Mouse (Mus musculus) embryonic fibroblast, embryonic 13.5 days (primary cell): ENCODE measurements around the gene Eed.

Experiments
- CTCF ChIP-seq: IDR thresholded peaks from 2 replicates; pipeline ENCODE4 v1.5.1; 2011; ENCODE audit warnings: mild to moderate bottlenecking, control low read depth, low read length, moderate library complexity, borderline replicate concordance; ENCODE audit not compliant: insufficient read depth
- POLR2A ChIP-seq: IDR thresholded peaks from 2 replicates; pipeline ENCODE4 v1.6.1; 2011; ENCODE audit warnings: low read depth, mild to moderate bottlenecking, control low read depth, low read length, moderate library complexity

GRCm38 (mm10) chr7:89979432-89980130 lies 1.2 kb downstream of the Eed start:
- TF ChIP-seq CTCF (no peak), POLR2A (no peak)
